Mouse (Mus musculus) lung, adult 2 months (tissue): ENCODE measurements around the gene Cdkn2aip.

Experiments
- CTCF ChIP-seq: fragments of 200-500 bp; IDR thresholded peaks from 2 replicates; pipeline ENCODE4 v1.5.1; 2011; ENCODE audit warnings: mild to moderate bottlenecking, low read length, control low read depth; ENCODE audit not compliant: insufficient read depth
- POLR2A ChIP-seq: fragments of 200-500 bp; IDR thresholded peaks from 2 replicates; pipeline ENCODE4 v1.6.1; 2011; ENCODE audit warnings: low read depth, mild to moderate bottlenecking, control low read depth, low read length, borderline replicate concordance; ENCODE audit errors: extremely low read depth

GRCm38 (mm10) chr8:47697696-47698095 is 16.0 kb downstream of the Cdkn2aip start:
- TF ChIP-seq POLR2A (no peak), CTCF (no peak)
